In genomic region chr19:53008020-53008705, GRCm38 (mm10) we compare ENCODE assay signal across 7 mouse cellular contexts. TPM values are rescaled to one million over a fixed set of nuclear protein-coding genes. Genes with fewer than 3 reads are reported as not detected.
DNase-seq lines count a peak whose midpoint lies in the region; ATAC-seq and TF ChIP-seq lines count a peak whose summit lies in the region.

No protein-coding gene starts in this region.

- no peaks in the 10 kb centered on the region for H3K27me3 ChIP-seq in forebrain, postnatal 0 days (ENCODE audit: insufficient read depth, low read length)
- H3K27me3 ChIP-seq in lung, embryonic 16.5 days (ENCODE audit: control insufficient read depth, insufficient read depth, low read depth, low read length) = no peaks in the 10 kb centered on the region

- TF ChIP-seq CTCF in forebrain, postnatal 0 days (IDR thresholded peaks at IDR 0.05; ENCODE audit: low read depth) = peak; percentile 83

- H3K4me2 ChIP-seq in forebrain, postnatal 0 days (ENCODE audit: low read depth) = no peak overlapping the region
- 0 out of 2 replicates have a peak overlapping the region, but pooled peaks have one; percentile 16 for H3K4me2 ChIP-seq in lung, embryonic 16.5 days (ENCODE audit: low read depth, low read length)

- no peak overlapping the region for H3K9ac ChIP-seq in forebrain, postnatal 0 days
- no peak overlapping the region for H3K9ac ChIP-seq in lung, embryonic 16.5 days (ENCODE audit: low read length)

- no peak overlapping the region for H3K27ac ChIP-seq in forebrain, postnatal 0 days (ENCODE audit: low read depth, low read length)
- H3K27ac ChIP-seq in lung, embryonic 16.5 days (ENCODE audit: low read length) = peak overlapping the region; percentile 77

- no peaks in the 10 kb centered on the region for H3K9me3 ChIP-seq in forebrain, postnatal 0 days (ENCODE audit: low read length)
- H3K9me3 ChIP-seq in lung, embryonic 16.5 days (ENCODE audit: control insufficient read depth, low read length) = no peaks in the 10 kb centered on the region

- intact Hi-C loops in heart, postnatal 36 days (cut with DNase I) = loop anchor here (2.0 to 5.0 kb wide), 4 partner anchors 29 to 361 kb away; partner anchors contain the start of gene Add3

- peaks cover 62% of the 10 kb centered on the region for H3K36me3 ChIP-seq in forebrain, postnatal 0 days (ENCODE audit: insufficient read depth)
- H3K36me3 ChIP-seq in lung, embryonic 16.5 days (ENCODE audit: control insufficient read depth, insufficient read depth, low read length) = peaks cover 20% of the 10 kb centered on the region

- no peak overlapping the region for H3K4me3 ChIP-seq in forebrain, postnatal 0 days (ENCODE audit: low read depth, low read length)
- no peak overlapping the region for H3K4me3 ChIP-seq in lung, embryonic 16.5 days (ENCODE audit: low read length)

- no peaks in the 10 kb centered on the region for H3K4me1 ChIP-seq in forebrain, postnatal 0 days (ENCODE audit: insufficient read depth)
- H3K4me1 ChIP-seq in lung, embryonic 16.5 days (replicated peaks; ENCODE audit: control insufficient read depth, insufficient read depth, low read length) = peaks cover 41% of the 10 kb centered on the region

- ATAC-seq in forebrain, postnatal 0 days = peak; percentile 81
- peak; percentile 91 for ATAC-seq in lung, embryonic 16.5 days (ENCODE audit: low read depth)

- DNase-seq in R1 (ENCODE audit: low read depth, low spot score) = peak; percentile 85
- peak; percentile 78 to 81 for DNase-seq in cerebellum, adult 18-20 months
- peak; percentile 78 for DNase-seq in forebrain, postnatal 0 days
- peak; percentile 65 to 68 for DNase-seq in heart, postnatal 36 days
- peak; percentile 73 for DNase-seq in layer of hippocampus, adult 11-12 months (ENCODE audit: low spot score)
- DNase-seq in right cerebral cortex, adult 2 months (ENCODE audit: low spot score in 2 of 2) = peak; percentile 78 to 82

- 66% methylated on average over 6 of the region's 6 CpGs for WGBS in forebrain, postnatal 0 days
- WGBS in lung, embryonic 16.5 days = 39% methylated on average over 6 of the region's 6 CpGs

RNA-seq across cellular contexts. Expression of gene Xpnpep1, which starts 31.9 kb away (rescaled TPM):
- 93.3 and 103 TPM in 2 replicates for total RNA-seq in forebrain, postnatal 0 days (2014; rRNA removed)
- polyA plus RNA-seq in forebrain, postnatal 0 days (2015; fragmentation: Nextera tagmentation; extraction: Ambion mirVana) = 138 and 141 TPM in 2 replicates
- 10 to 100 TPM; 79.1 to 85.7 TPM for total RNA-seq in heart, postnatal 36 days (2021)
- 148 and 169 TPM in 2 replicates for polyA plus RNA-seq in lung, embryonic 16.5 days (2015; fragmentation: Nextera tagmentation; extraction: Ambion mirVana)
